Mouse (Mus musculus) kidney, adult 2 months (tissue): ENCODE measurements at regions not wholly inside any gene's neighbourhood (a gene's known extent, or its start where the extent isn't known, plus 50 kb on each side); places are given as distances from the start of the nearest gene placed in this dataset.

Experiments
- DNase-seq: peaks from one replicate; pipeline ENCODE4 v3.0.0; 2021
- H3K27ac ChIP-seq: fragments of 200-500 bp; 2 replicates; pipeline ENCODE4 v1.5.1; 2012; ENCODE audit warnings: low read depth, low read length, control low read depth, inconsistent platforms; ENCODE audit not compliant: insufficient read depth
- H3K27me3 ChIP-seq: fragments of 200-500 bp; replicated peaks from 2 replicates; pipeline ENCODE4 v1.6.1; 2012; ENCODE audit warnings: mild to moderate bottlenecking, moderate library complexity, low read length, inconsistent platforms; ENCODE audit not compliant: control insufficient read depth, insufficient read depth
- H3K36me3 ChIP-seq: fragments of 200-500 bp; 2 replicates; pipeline ENCODE4 v1.6.1; 2012; ENCODE audit warnings: mild to moderate bottlenecking, moderate library complexity, low read length, inconsistent platforms; ENCODE audit not compliant: control insufficient read depth, insufficient read depth
- H3K4me1 ChIP-seq: fragments of 200-500 bp; 2 replicates; pipeline ENCODE4 v1.6.1; 2011; ENCODE audit warnings: low read length; ENCODE audit not compliant: control insufficient read depth, insufficient read depth
- H3K4me3 ChIP-seq: fragments of 200-500 bp; 2 replicates; pipeline ENCODE4 v1.5.1; 2011; ENCODE audit warnings: mild to moderate bottlenecking, low read depth, low read length, control low read depth; ENCODE audit not compliant: insufficient read depth
- CTCF ChIP-seq: fragments of 200-500 bp; conservative IDR thresholded peaks from 2 replicates; pipeline ENCODE4 v1.5.1; 2011; ENCODE audit warnings: low read depth, mild to moderate bottlenecking, control low read depth, low read length, moderate library complexity, mixed read lengths; ENCODE audit not compliant: insufficient read depth, insufficient read length
- POLR2A ChIP-seq: fragments of 200-500 bp; IDR thresholded peaks from one replicate; pipeline ENCODE4 v1.6.1; 2011; ENCODE audit warnings: low read depth, low read length, control low read depth
- WGBS: fragments of 180-500 bp; shearing (Covaris S2); methylation state at CpG from one replicate; pipeline ENCODE4 v1.1.7; 2018; 5-methylcytosine and 5-hydroxymethylcytosine counted together

DNA sequence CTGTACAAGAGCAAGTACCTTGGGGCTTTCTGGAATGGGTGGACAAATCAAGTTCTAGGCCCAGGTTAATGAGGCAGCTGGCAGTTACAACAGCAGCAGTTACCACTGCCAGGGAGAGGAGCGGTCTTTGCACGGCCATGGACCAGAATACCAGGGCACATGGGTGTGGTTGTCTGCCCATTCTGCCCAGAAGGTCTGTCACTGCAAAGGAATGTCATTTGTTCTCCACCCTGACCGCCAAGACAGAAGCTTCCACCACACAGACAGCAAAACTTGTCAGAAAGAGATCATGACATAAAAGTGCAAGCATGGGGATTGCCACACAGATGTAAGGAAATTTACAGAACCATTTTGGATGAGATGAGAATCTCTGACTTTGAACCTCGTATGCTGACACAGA lies 151.8 kb upstream of the Pabpc6 start:
- no peak for DNase-seq
- Histone ChIP-seq H3K36me3 (no peaks in the 10 kb centered on the region), H3K27me3 (no peaks in the 10 kb centered on the region), H3K27ac (no peak overlapping the region), H3K4me1 (no peaks in the 10 kb centered on the region), H3K4me3 (no peak overlapping the region)
- WGBS, result 88% methylated on average over 4 of the region's 4 CpGs
- TF ChIP-seq POLR2A (no peak), CTCF (no peak)

DNA sequence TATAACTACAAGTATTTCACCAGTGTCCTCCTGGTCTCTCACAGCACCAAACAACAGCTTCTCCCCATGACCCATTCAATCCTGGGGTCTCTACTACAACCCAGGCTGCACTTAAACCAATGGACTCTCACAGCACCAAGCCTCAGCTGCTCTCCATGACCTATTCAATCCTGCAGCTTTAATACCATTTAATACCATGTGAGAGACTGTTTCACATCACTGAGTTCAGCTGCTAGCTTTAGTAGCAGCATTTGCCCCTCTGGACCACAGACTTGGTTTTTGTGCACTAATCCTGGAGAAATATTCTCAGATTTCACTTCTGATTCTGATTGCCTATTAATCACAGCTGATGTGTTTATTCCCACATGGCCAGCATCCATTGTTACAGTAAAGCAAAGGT lies 147.5 kb upstream of the Pabpc6 start:
- DNase-seq, result no peak

DNA sequence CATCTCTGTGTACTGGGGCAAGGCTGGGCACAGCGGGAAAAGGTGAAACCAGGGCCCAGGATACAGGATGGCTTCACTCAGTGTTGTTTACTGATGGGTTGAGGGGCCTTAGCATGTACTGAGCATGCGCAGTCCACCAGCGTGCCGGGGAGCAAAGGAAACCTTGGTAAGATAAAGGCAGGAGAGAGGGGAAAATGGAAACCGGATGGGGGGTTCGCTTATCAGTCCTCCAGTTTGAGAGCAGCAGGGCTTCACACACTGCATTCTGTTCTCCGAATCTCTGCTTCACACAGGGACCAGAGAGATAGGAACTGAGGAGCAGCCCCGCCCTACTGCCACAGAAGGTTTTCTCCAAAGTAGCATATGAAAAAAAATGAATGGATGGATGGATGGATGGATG lies 127.6 kb upstream of the Pabpc6 start:
- no peak for TF ChIP-seq POLR2A
- TF ChIP-seq CTCF, result no peak

More for the DNA sequence above, 147.5 kb upstream of the Pabpc6 start:
- no peak overlapping the region for H3K27ac ChIP-seq
- no peak for TF ChIP-seq POLR2A
- no peak for TF ChIP-seq CTCF
- no peaks in the 10 kb centered on the region for H3K4me1 ChIP-seq
- H3K27me3 ChIP-seq, result no peaks in the 10 kb centered on the region
- no peak overlapping the region for H3K4me3 ChIP-seq
- H3K36me3 ChIP-seq, result no peaks in the 10 kb centered on the region

DNA sequence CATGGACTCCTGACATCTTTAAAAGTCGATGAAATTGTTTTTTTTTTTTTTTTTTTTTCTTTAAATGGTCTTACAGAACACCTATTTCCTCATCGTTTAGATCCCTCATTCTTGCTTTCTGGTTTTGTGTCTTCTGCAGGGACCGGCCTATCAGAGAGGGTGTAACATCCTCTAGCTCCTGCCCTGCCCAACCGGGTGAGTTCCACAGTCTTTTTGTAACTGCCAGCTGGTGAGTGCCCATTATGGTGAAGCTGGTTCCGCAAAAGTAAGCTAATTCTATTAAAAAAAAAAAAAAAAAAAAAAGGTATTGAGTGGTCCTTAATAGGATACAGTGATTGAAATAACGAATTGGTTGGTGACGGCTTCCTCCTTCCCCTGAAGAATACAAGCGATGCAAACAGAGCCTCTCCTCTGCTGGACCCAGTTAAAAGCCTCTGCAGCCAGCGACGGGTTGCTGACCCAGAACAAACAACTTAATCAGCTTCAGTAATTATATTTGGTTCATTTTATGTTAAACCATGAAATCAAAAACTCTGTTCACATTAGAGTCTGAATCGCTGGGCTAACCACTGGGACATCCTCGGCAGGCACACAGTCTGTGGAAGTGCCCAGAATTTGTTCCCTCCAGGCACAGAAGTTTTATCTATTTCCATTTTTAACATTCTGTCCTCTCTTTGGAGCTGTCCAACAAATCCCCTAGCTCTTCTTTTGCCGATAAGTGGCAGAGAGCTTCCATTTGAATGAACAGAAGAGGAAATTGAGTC lies 126.9 kb upstream of the Pabpc6 start:
- Histone ChIP-seq H3K4me3 (no peak overlapping the region), H3K4me1 (no peaks in the 10 kb centered on the region), H3K27ac (no peak overlapping the region), H3K36me3 (no peaks in the 10 kb centered on the region), H3K27me3 (no peaks in the 10 kb centered on the region; the same call in 1 of the 2 replicates)
- 67% methylated on average over 13 of the region's 13 CpGs for WGBS
- TF ChIP-seq CTCF, result no peak
- TF ChIP-seq POLR2A, result no peak
- no peak for DNase-seq

More for the DNA sequence above, 127.6 kb upstream of the Pabpc6 start:
- H3K4me1 ChIP-seq, result no peaks in the 10 kb centered on the region
- 91% methylated on average over 8 of the region's 8 CpGs for WGBS
- no peak overlapping the region for H3K4me3 ChIP-seq
- no peak overlapping the region for H3K27ac ChIP-seq
- H3K36me3 ChIP-seq, result no peaks in the 10 kb centered on the region
- no peaks in the 10 kb centered on the region; the same call in 1 of the 2 replicates for H3K27me3 ChIP-seq
- no peak for DNase-seq

DNA sequence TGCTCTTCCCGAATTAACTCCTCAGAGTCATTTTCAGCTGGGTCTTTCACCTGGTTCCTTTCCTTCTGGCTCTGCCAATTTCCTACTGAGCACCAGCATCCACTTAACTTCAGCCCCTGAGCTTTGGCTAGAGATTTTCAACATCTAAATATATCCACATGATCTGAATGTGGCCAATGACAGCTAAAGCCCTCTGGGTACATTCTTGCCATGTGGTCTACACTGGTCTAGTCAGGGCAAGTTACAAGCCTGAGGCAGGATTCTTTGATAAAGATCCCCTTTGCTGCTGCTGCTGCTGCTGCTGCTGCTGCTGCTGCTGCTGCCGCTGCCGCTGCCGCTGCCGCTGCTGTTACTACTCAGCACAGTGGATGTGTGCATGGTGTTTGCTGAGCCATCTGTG lies 109.3 kb upstream of the Pabpc6 start:
- H3K27me3 ChIP-seq, result no peaks in the 10 kb centered on the region
- no peaks in the 10 kb centered on the region for H3K4me1 ChIP-seq
- H3K4me3 ChIP-seq, result no peak overlapping the region
- no peak overlapping the region for H3K27ac ChIP-seq
- no peak for TF ChIP-seq POLR2A
- TF ChIP-seq CTCF, result no peak
- no peaks in the 10 kb centered on the region for H3K36me3 ChIP-seq
- DNase-seq, result no peak
- 86% methylated on average over 5 of the region's 5 CpGs for WGBS

- H3K4me1 ChIP-seq, result no peaks in the 10 kb centered on the region
- no peak overlapping the region for H3K4me3 ChIP-seq
- no peaks in the 10 kb centered on the region for H3K36me3 ChIP-seq
- no peak for DNase-seq
- TF ChIP-seq CTCF, result no peak
- no peak for TF ChIP-seq POLR2A
- H3K27ac ChIP-seq, result no peak overlapping the region
- H3K27me3 ChIP-seq, result no peaks in the 10 kb centered on the region
Observed at GRCm38 (mm10) chr17:9777165-9777564, 107.6 kb upstream of the Pabpc6 start.

GRCm38 (mm10) chr17:9776286-9777016 lies 106.9 kb upstream of the Pabpc6 start:
- 68% methylated on average over 8 of the region's 9 CpGs for WGBS
- Histone ChIP-seq H3K36me3 (no peaks in the 10 kb centered on the region), H3K4me1 (no peaks in the 10 kb centered on the region), H3K27ac (no peak overlapping the region), H3K27me3 (no peaks in the 10 kb centered on the region), H3K4me3 (no peak overlapping the region)
- TF ChIP-seq POLR2A (no peak), CTCF (no peak)
- DNase-seq, result no peak
